ENCODE assay signal across 12 mouse cellular contexts in the genomic region with DNA sequence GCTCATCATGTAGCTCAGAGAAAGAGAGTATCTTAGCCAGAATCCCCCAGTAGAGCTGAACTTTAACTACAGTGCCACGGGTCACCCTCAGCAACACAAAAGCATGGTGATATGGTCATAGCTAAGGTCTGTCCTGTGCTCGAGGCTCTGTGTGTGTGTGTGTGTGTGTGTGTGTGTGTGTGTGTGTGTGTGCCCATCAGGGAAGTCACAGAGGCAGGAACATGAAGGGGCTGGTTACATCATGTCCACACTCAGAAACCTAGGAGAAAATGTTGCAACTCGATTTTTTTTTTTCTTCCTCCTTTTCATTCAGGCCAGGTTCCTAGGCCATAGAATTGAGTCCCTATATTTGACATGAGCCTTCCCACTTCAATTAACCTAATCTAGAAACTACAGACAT.
"Had no signal": no experiment of that assay in that cellular context is flagged by ENCODE, and none has a peak within 500 bp of the region (broad histone marks: within the 10 kb centered on the region; RNA-seq: fewer than 3 reads in every experiment).

No protein-coding gene starts in this region.

- DNase-seq: retina, postnatal 1 day; right cerebral cortex, adult 18-20 months; right cerebral cortex, postnatal 14 days; right cerebral cortex, postnatal 25 days; right cerebral cortex, postnatal 4 days; spleen, adult 18-20 months; thymus, adult 18-20 months; thymus, adult 2 months; thymus, postnatal 14 days; thymus, postnatal 25 days; thymus, postnatal 36 days; thymus, postnatal 4 days had no signal
